Mouse (Mus musculus) ES-Bruce4 (cell line): ENCODE results near the gene Pik3cd.

ENCODE experiments used
- CTCF ChIP-seq: IDR thresholded peaks from one replicate; pipeline ENCODE4 v1.8.1; 2011; ENCODE audit warnings: low read depth, low read length
- EP300 ChIP-seq: IDR thresholded peaks from 2 replicates; pipeline ENCODE4 v1.6.1; 2011; ENCODE audit warnings: low read depth, low read length; ENCODE audit not compliant: insufficient read depth
- POLR2A ChIP-seq: IDR thresholded peaks from one replicate; pipeline ENCODE4 v1.8.1; 2011; ENCODE audit warnings: low read length; ENCODE audit not compliant: insufficient read depth

DNA sequence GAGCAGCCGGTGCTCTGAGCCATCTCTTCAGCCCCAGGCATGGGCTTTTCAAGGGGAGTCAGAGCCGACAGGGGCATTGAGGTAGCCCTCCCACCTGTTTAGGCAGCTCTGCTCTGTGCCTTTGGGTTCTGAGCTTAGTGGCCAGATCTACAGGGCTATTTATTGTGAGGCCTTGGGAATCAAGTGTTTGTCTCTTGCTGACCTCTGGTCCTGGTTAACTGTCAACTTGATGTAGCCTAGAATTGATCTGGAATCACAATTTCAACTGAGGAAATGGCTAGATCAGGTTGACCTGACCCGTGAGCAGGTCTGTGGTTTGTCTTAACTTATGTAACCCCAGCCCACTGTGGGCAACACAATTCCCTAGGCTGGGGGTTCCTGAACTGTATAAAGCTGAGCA is 12.2 kb upstream of the Pik3cd start:
- TF ChIP-seq POLR2A (no peak), CTCF (no peak), EP300 (no peak)
